Mouse (Mus musculus): Measurements from ENCODE around the gene Stx16.

- TF ChIP-seq ZKSCAN1 (IDR thresholded peaks at IDR 0.05; ENCODE audit: low read depth, low read length) (no peak), POLR2A (IDR thresholded peaks at IDR 0.05; ENCODE audit: control insufficient read depth in 1 of 2, insufficient read depth in 1 of 2, low read depth in 1 of 2, low read length in 2 of 2, poor library complexity in 1 of 2) (no peak), CHD2 (IDR thresholded peaks at IDR 0.05; ENCODE audit: low read length) (no peak), RAD21 (IDR thresholded peaks at IDR 0.05; ENCODE audit: low read depth, low read length) (no peak), TBP (IDR thresholded peaks at IDR 0.05; ENCODE audit: low read depth, low read length) (no peak), NELFE (IDR thresholded peaks at IDR 0.05; ENCODE audit: low read depth, low read length) (no peak), BHLHE40 (IDR thresholded peaks at IDR 0.05; ENCODE audit: borderline replicate concordance, low read depth, low read length) (no peak), MEF2A (IDR thresholded peaks at IDR 0.05; ENCODE audit: extremely low read depth, insufficient replicate concordance, low read depth, low read length, poor library complexity, severe bottlenecking) (no peak), HCFC1 (IDR thresholded peaks at IDR 0.05; ENCODE audit: low read depth, low read length) (no peak), EP300 (IDR thresholded peaks at IDR 0.05; ENCODE audit: low read depth in 1 of 2, low read length in 2 of 2) (no peak), UBTF (IDR thresholded peaks at IDR 0.05; ENCODE audit: borderline replicate concordance, insufficient read depth, low read depth, low read length) (no peak), TCF12 (IDR thresholded peaks at IDR 0.05; ENCODE audit: low read depth, low read length) (no peak), CTCF (IDR thresholded peaks at IDR 0.05 in 2 of 3, conservative IDR thresholded peaks at IDR 0.05 in 1 of 3; ENCODE audit: control insufficient read depth in 1 of 3, insufficient read depth in 1 of 3, low read depth in 2 of 3, low read length in 3 of 3, poor library complexity in 1 of 3, severe bottlenecking in 1 of 3) (no peak), TAL1 (IDR thresholded peaks at IDR 0.05; ENCODE audit: low read length) (no peak)
Observed at GRCm38 (mm10) chr2:174073156-174073790, 2.8 kb upstream of the Stx16 start.

All from MEL (cell line).